Mouse (Mus musculus) lung, adult 2 months (tissue): Measurements from ENCODE around the gene Jag2. TPM values are rescaled to one million over a fixed set of nuclear protein-coding genes. Genes with fewer than 3 reads are reported as not detected.

Experiments
- DNase-seq: peaks from one replicate; pipeline ENCODE4 v3.0.0; 2022
- H3K4me1 ChIP-seq: fragments of 200-500 bp; 2 replicates; pipeline ENCODE4 v1.6.1; 2011; ENCODE audit warnings: low read length; ENCODE audit not compliant: control insufficient read depth, insufficient read depth
- H3K4me3 ChIP-seq: fragments of 200-500 bp; replicated peaks from 2 replicates; pipeline ENCODE3; 2011; ENCODE audit warnings: low read depth, mild to moderate bottlenecking, control low read depth, low read length; ENCODE audit errors: extremely low read depth
- CTCF ChIP-seq: fragments of 200-500 bp; IDR thresholded peaks from 2 replicates; pipeline ENCODE4 v1.5.1; 2011; ENCODE audit warnings: mild to moderate bottlenecking, low read length, control low read depth; ENCODE audit not compliant: insufficient read depth
- POLR2A ChIP-seq: fragments of 200-500 bp; IDR thresholded peaks from 2 replicates; pipeline ENCODE4 v1.6.1; 2011; ENCODE audit warnings: low read depth, mild to moderate bottlenecking, control low read depth, low read length, borderline replicate concordance; ENCODE audit errors: extremely low read depth
- WGBS: fragments of 180-500 bp; shearing (Covaris S2); methylation state at CpG from one replicate; pipeline ENCODE4 v1.1.7; 2018; 5-methylcytosine and 5-hydroxymethylcytosine counted together
- polyA plus RNA-seq: library from polyadenylated mRNA; depleted of rRNA; stranded (reverse); fragments of >200 nt; gene quantifications from 2 replicates; pipeline ENCODE4 v1.2.3, GENCODE M21; 2012

Gene Jag2
- polyA plus RNA-seq, 1 experiment: 62.8 TPM

- TF ChIP-seq CTCF: no peak
- TF ChIP-seq POLR2A: no peak
- WGBS: 86% methylated on average over 28 of the region's 28 CpGs
- no peak for DNase-seq
- 0 out of 2 replicates have a peak, but pooled peaks cover 2% of the 10 kb centered on the region for H3K4me1 ChIP-seq
- no peak overlapping the region for H3K4me3 ChIP-seq
Observed at GRCm38 (mm10) chr12:112912951-112913745, 16.4 kb downstream of the Jag2 start.

- 90% methylated on average over 17 of the region's 17 CpGs for WGBS
- TF ChIP-seq POLR2A (no peak), CTCF (no peak)
Observed at GRCm38 (mm10) chr12:112911701-112912100, 17.9 kb downstream of the Jag2 start.

GRCm38 (mm10) chr12:112908991-112909390 is 20.6 kb downstream of the Jag2 start:
- 93% methylated on average over 22 of the region's 22 CpGs for WGBS
- Histone ChIP-seq H3K4me1 (no peaks in the 10 kb centered on the region), H3K4me3 (no peak overlapping the region)
- no peak for TF ChIP-seq POLR2A
- TF ChIP-seq CTCF: no peak
- DNase-seq: no peak

More at GRCm38 (mm10) chr12:112911701-112912100, 17.9 kb downstream of the Jag2 start:
- Histone ChIP-seq H3K4me3 (no peak overlapping the region), H3K4me1 (no peaks in the 10 kb centered on the region)
- no peak for DNase-seq

GRCm38 (mm10) chr12:112905001-112905400 is 24.6 kb downstream of the Jag2 start:
- 94% methylated on average over 5 of the region's 5 CpGs for WGBS

GRCm38 (mm10) chr12:112903941-112904340 is 25.6 kb downstream of the Jag2 start:
- no peak for TF ChIP-seq CTCF
- no peak for TF ChIP-seq POLR2A
- H3K4me1 ChIP-seq: no peaks in the 10 kb centered on the region
- H3K4me3 ChIP-seq: no peak overlapping the region
- no peak for DNase-seq
- WGBS: 59% methylated on average over 8 of the region's 8 CpGs

More at GRCm38 (mm10) chr12:112905001-112905400, 24.6 kb downstream of the Jag2 start:
- TF ChIP-seq POLR2A: no peak
- TF ChIP-seq CTCF: no peak
- Histone ChIP-seq H3K4me1 (no peaks in the 10 kb centered on the region), H3K4me3 (no peak overlapping the region)
- DNase-seq: no peak

GRCm38 (mm10) chr12:112900641-112901040 is 28.9 kb downstream of the Jag2 start:
- WGBS: 86% methylated on average over 9 of the region's 9 CpGs
- no peak for DNase-seq
- H3K4me1 ChIP-seq: peaks cover under 1% of the 10 kb centered on the region; the same call in 1 of the 2 replicates
- no peak for TF ChIP-seq POLR2A
- no peak for TF ChIP-seq CTCF
- no peak overlapping the region for H3K4me3 ChIP-seq

GRCm38 (mm10) chr12:112898960-112899359 is 30.6 kb downstream of the Jag2 start:
- TF ChIP-seq CTCF: no peak
- TF ChIP-seq POLR2A: no peak
- DNase-seq: no peak
- 56% methylated on average over 4 of the region's 4 CpGs for WGBS
- Histone ChIP-seq H3K4me3 (no peak overlapping the region), H3K4me1 (peaks cover 7% of the 10 kb centered on the region; the same call in 1 of the 2 replicates)

GRCm38 (mm10) chr12:112898351-112898750 is 31.2 kb downstream of the Jag2 start:
- DNase-seq: no peak
- Histone ChIP-seq H3K4me1 (peaks cover 7% of the 10 kb centered on the region; the same call in 1 of the 2 replicates), H3K4me3 (no peak overlapping the region)
- TF ChIP-seq CTCF (no peak), POLR2A (no peak)
- WGBS: 51% methylated on average over 12 of the region's 12 CpGs

GRCm38 (mm10) chr12:112897522-112898212 is 31.9 kb downstream of the Jag2 start:
- peaks cover 7% of the 10 kb centered on the region; the same call in 1 of the 2 replicates for H3K4me1 ChIP-seq
- WGBS: 8% methylated on average over 16 of the region's 16 CpGs
- TF ChIP-seq CTCF: no peak
- peak; percentile 35; the same call in 1 of the 2 replicates for TF ChIP-seq POLR2A
- H3K4me3 ChIP-seq: no peak overlapping the region
- peak; percentile 25 for DNase-seq
